Mouse (Mus musculus) hindlimb bud, embryonic 11.5 days (tissue): ENCODE measurements at regions not wholly inside any gene's neighbourhood (a gene's known extent, or its start where the extent isn't known, plus 50 kb on each side); places are given as distances from the start of the nearest gene placed in this dataset.

Experiments
- DNase-seq: peaks from one replicate; pipeline ENCODE4 v3.0.0-alpha.2; 2012; ENCODE audit warnings: low read depth, low spot score; ENCODE audit errors: extremely low spot score

DNA sequence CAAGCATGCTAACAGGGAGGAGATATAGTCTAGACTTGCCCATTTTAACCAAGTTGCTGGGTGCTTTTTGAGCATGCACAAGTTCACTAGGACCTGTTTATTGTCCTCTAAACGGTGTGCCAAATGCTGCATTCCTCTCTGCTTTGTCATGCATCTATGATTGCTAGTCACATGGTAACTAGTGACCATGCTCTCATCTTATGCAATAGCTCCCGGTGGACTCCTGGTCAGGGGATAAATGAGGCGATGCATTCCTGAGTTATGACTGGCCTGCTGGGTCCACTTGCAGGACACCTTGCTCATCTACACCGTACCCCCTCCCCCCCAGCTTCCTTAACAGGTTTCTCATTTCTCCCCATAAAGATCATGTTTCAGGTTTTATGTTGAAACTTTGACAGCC is 1344.0 kb downstream of the Gsdmc2 start:
- no peak for DNase-seq

DNA sequence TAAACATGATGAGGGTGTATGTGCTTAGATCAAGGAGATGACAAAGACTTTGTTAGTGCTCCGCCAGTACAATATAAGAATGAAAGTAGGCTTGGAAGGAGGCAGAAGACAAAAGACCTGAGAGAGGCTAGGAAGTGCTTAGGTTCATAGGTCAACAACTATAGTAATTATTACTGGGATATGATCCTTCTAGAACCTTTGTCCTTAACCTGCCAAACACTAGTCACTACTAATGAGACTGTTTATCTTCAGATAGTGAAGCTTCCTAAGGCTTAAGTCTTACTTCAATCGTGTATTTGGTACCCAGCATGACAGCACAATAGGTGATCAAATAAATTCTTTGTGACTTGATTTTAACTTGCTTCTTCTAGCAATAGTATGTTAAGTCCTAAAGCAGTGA is 1344.5 kb downstream of the Gsdmc2 start:
- no peak for DNase-seq

GRCm38 (mm10) chr15:62496193-62496592 is 1348.8 kb downstream of the Gsdmc2 start:
- DNase-seq: no peak

DNA sequence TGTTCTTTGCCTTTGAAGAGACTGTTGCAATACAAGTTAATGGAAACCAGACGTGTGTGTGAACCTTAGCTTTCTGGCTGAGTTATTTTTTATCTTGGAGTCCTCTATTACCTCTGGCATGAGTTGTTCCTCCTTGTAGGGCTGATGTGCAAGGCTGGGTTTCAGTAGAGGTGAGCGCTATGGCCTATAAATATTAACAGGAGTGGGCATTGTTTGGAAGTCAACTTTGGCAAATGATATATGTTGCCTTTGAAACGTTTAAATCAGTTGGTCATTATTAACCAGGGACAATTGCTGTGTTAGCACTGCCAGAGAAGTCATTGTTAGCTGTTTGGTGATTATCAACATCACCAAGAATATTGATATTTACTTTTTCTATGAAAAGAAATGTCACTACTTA is 1352.6 kb downstream of the Gsdmc2 start:
- DNase-seq: no peak

DNA sequence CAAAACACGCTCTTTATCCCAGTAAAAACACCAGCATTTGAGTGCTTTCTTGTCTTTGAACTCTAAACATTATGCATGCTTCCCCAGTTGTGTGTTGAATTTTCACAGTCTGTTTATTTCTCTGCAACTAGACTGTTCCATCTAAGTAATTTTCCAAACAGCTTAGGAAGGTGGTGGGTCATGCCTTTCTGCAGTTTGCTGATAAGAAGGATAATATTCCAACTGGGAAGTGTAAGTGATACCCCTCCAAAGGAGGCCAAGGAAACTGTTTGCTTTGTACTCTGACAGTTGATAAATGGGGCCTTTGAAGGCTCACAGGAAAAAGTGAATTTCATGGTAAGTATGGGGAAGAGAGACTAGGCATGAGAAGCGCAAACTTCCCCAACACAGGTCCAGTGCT is 1354.4 kb downstream of the Gsdmc2 start:
- DNase-seq: no peak

- DNase-seq: no peak
Measured at GRCm38 (mm10) chr15:62486540-62486939, 1358.4 kb downstream of the Gsdmc2 start.

- DNase-seq: no peak
Measured at GRCm38 (mm10) chr15:62484350-62484749, 1360.6 kb downstream of the Gsdmc2 start.

DNA sequence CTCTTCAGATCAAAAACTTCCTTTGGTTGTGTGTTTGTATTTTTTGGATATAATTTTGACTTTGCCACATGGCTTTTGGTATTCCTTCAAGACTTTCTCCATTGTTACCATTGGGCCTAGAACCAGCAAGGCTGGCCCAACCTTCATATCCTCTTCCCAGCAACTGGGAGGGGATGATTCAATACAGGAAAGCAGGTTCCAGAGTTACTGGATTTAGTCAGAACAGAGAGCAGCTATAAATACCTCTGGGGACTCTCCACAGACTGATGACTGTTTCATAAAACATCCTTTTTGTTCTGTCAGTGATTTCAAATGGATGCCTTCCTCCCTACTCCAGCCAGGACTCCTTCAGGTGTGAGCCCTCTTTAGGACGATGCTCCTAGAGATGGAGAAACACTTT is 1361.4 kb downstream of the Gsdmc2 start:
- DNase-seq: no peak

- DNase-seq: no peak
Measured at GRCm38 (mm10) chr15:62482357-62482756, 1362.6 kb downstream of the Gsdmc2 start.

DNA sequence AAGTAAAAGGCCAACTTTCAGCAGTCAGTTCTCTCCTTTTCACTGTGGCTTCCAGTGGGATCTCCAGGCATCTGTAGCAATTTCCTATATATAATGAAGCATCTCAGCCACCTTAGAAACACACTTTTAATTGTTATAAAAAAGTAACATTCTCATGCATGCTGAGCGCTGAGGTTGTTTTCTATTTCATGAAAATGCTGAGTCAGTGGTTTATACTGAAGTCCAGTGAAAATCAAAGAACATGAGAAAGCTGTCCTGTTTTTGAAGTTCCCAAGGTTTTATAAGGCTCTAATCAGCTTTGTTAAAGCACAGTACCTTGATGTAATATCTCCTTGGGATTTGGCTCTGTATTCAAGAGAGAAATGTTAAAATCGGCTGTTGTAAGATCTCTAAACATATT is 1367.2 kb downstream of the Gsdmc2 start:
- no peak for DNase-seq

GRCm38 (mm10) chr15:62476452-62476851 is 1368.5 kb downstream of the Gsdmc2 start:
- DNase-seq: no peak

GRCm38 (mm10) chr15:62470683-62471331 is 1374.2 kb downstream of the Gsdmc2 start:
- DNase-seq: no peak

DNA sequence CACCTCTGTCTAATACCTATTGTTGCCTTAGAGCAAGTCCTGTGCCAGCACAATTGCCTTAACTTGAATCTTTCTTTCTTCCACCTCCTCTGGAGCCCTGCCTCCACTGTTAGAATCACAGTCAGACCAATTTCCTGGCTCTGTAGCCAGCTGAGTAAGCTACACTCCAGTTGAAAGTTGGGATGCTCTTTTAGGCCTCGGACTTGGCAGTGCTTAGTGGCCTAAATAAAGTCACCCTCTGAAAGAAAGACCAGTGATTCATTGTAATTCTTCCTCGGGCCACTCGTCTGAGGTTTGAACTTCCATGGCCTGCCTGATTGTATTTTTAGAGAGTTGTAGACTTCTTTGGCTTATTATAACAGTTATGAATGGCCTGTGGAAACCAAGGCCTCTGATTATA is 1376.9 kb downstream of the Gsdmc2 start:
- DNase-seq: no peak

DNA sequence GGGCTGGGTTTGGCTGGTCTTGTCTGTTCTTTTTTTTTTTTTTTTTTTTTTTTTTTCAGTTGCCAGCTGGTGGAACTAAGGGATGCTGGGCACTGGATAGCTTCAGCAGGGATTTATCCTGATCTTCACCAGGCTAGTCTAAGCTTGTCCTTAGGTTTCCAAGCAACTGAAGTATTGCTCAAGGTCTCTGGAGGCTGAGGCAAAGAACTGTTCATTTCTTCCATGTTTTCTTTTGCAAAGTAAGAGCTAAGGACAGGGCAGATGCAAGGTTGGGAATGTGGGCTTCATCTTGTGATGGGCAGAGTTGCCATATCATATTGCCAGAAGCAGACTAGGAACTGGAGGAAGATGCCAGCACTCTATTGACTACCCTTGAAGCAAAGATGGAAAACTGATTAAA is 1378.1 kb downstream of the Gsdmc2 start:
- DNase-seq: no peak

DNA sequence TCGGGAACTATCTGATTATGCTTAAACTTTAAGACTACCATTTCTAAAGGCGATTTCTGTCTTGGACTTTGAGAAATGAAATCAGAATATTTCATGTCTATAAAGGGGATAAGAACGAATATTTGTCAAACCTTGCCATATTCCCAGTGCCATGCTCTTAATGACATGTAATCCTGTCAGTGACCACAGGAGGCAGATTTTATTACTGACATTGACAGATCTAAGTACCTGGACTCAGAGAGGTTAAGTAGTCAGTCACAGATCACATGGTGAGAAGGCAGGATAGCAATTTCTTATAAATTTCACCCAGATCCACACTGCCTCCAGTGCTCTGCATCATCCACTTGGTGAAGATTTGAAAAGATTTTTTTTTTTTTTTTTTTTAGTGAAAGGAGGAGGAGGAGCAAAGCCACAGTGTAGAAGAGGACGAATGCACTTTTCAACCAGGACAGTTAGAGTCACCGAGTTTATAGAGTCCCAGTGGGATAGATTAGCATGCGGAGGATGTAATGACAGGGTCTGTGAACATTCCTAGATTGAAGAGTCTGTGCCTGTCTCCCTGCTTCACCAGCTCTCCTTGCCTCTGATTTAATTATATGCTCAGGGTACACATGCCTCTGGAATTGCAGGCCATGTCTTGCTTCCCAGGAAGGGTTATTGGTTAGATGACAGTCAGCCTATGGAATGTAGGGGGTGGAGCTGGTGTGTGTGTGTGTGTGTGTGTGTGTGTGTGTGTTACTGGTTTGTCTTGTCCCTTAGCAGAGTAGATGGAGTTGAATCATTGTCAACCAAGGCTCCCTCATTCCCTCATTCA is 1379.7 kb downstream of the Gsdmc2 start:
- DNase-seq: no peak

DNA sequence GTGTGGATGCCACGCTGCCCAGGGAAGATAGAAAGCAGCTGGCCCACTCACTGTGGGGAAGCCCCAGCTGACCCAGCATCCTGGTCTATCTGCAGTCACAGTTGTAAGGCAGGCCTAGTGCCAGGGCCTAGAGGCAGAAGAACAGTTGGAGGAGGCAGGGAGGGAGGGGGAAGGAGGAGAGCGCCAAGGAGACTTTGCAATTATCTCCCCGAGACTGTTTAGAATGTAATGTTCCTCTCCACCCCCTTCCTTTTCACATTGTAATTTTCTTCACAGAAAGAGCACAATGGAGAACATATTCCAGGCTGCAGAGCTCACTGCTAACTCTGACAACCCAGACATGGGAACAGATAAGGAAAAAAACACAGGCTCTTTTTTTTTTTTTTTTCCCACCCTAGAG is 1382.3 kb downstream of the Gsdmc2 start:
- DNase-seq: no peak

- no peak for DNase-seq
Measured at GRCm38 (mm10) chr15:62461398-62462051, 1383.5 kb downstream of the Gsdmc2 start.

DNA sequence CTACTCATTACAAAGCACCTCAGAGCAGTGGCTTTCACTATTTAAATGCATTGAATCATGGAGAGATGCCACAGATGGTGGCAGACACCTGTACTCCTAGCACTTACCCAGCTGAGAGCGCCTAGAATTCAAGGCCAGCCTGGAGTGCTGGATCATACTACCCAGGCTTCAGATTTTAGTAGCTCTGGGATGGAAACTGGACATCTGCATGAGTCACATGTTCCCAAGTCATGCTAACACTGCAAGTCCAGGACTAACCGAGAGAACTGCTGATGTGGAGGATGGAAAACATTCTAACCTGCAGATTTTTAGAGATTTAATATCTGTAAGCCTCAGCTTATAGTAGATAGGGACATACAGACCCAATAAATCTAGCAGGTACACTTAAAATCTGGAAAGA is 1384.3 kb downstream of the Gsdmc2 start:
- DNase-seq: no peak

DNA sequence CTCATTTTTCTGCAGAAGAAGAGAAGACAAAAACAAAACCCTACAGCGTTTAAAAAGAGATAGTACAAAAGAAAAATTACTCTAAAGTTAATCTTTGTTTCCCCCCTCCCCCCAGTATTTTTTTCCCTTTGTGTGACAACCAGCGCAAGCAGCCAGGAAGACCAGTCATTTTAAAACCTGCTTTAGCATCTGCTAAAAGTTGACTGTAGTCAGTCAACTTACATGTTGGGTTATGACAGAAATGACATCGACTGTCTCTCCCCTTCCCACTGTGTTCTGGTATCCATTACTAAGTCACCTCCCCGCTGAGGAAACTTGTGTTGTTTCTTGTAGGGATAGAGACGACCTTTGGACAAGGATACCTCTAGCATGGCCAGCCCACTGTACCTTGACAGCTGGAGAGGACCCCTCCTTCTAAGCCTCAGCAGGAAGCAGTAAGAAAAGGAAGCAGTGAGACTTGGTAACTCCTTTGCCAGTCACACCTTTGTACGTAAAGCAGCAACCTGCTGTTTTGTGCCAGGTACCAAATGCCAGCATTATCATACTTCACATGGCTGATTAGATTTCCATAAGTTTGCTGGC is 1384.9 kb downstream of the Gsdmc2 start:
- DNase-seq: no peak

DNA sequence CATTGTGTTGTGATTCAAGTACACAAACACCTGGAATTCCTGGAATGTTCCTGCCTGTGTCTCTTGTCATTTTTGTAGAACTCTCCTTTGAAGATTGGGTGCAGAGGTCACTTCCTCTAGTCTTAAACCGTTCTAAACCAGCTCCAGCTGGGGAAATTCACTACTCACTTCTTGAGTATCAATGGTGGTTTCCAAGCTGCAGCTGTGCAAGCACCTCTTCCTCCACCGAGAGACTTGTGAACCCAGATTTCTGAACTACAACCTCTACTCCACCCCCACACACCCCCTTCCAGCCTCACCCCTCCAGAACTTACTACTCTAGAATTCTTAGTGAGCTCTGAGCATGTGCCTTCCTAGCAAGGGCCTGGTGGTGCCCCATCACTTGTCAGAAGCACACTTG is 1387.0 kb downstream of the Gsdmc2 start:
- DNase-seq: no peak

DNA sequence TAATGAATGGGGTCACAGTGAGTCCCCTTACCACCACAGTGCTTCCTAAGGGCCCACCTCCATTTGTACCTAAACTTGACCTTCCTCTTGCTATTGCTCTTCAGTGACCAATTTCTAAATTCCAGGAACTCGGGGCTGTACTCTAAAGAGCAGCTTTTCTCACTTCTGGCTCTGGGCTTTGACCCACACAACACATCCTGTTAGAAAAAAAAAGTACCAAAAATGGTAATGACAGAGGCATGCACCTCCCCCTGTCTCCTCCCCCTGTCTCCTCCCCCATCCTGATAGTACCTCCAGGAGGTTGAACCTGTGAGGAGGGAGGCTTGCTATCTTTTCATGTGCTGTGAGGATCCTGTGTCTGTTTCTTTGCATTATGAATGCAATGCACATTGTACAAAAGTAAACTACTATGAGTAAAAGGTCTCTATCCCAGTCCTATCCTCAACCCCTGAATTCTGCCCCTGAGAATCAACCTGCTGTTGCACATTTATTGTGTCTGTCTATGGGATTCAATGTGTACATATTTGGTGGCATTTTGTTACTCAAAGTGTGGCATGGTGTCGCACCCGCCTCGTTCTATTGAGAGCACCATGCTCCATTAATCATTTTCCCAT is 1387.8 kb downstream of the Gsdmc2 start:
- no peak for DNase-seq
